Mouse (Mus musculus) thymus, adult 2 months (tissue): ENCODE results near the gene Pigz.

Source experiments
- CTCF ChIP-seq: fragments of 200-500 bp; IDR thresholded peaks from 2 replicates; pipeline ENCODE4 v1.5.1; 2012; ENCODE audit warnings: mild to moderate bottlenecking, control low read depth, low read length, moderate library complexity, borderline replicate concordance; ENCODE audit not compliant: control insufficient read depth, poor library complexity, insufficient read depth; ENCODE audit errors: extremely low read depth
- POLR2A ChIP-seq: fragments of 200-500 bp; IDR thresholded peaks from 2 replicates; pipeline ENCODE4 v1.6.1; 2012; ENCODE audit warnings: mild to moderate bottlenecking, low read length, control low read depth, moderate library complexity; ENCODE audit not compliant: control insufficient read depth, poor library complexity, insufficient read depth; ENCODE audit errors: extremely low read depth

DNA sequence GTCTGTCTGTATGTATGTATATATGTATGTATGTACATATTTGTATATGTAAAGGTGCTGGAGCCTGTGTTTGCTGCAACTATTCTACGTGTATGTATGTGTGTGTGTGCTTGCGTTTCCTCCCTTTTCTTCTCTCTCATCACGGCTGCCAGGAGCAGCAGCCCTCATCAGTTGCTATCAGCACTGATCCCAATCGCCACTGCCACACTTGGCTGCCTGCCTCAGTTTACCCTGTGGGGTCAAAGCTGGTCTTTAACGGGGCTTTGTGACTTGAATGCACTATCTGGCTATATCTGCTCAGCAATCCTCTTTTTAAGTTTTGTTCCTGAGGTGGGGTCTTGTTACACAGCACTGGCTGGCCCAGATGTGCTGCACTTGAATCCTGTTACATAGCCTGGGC lies 6.2 kb upstream of the Pigz start:
- no peak for TF ChIP-seq POLR2A
- no peak for TF ChIP-seq CTCF
